Mouse (Mus musculus) cerebellum, adult 2 months (tissue): ENCODE measurements around the gene Cpsf4l.

Experiments
- CTCF ChIP-seq: fragments of 200-500 bp; IDR thresholded peaks from 2 replicates; pipeline ENCODE4 v1.5.1; 2011; ENCODE audit warnings: low read depth, mild to moderate bottlenecking, control low read depth, low read length, moderate library complexity, borderline replicate concordance; ENCODE audit not compliant: insufficient read depth
- POLR2A ChIP-seq: fragments of 200-500 bp; IDR thresholded peaks from 2 replicates; pipeline ENCODE4 v1.6.1; 2011; ENCODE audit warnings: low read length, control low read depth, borderline replicate concordance; ENCODE audit not compliant: insufficient read depth

DNA sequence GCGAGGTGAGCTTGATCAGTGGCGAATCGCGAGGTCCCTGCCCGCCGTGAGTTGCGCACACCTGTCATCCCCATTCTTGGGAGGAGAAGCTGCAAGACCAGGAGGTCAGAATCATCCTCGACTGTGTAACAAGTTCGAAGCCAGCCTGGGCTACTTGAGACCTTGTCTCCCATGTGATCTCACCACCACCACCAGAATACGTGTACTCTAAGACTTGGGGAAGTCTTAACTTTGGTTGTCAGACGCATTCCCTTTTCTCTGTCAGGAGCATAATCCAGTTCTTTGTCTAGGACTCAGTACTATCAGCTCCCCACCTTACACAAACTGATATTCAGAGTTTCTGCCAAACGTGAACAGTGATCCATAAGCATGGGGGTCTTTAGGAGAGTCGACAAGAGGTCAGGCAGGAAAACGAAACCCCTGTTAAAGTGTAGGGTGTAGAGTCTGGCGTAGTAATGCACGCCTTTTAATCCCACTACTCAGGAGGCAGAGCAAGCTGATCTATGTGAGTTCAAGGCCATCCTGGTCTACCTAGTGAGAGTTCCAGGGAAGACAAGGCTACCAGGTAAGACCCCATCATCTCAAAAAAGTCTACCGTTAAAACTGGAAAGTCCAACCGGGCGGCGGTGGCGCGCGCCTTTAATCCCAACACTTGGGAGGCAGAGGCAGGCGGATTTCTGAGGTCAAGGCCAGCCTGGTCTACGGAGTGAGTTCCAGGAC lies 24.9 kb downstream of the Cpsf4l start:
- no peak for TF ChIP-seq POLR2A
- TF ChIP-seq CTCF, result no peak
